Mouse (Mus musculus): Measurements from ENCODE around the gene Htr2b. TPM values are rescaled to one million over a fixed set of nuclear protein-coding genes. Genes with fewer than 3 reads are reported as not detected.

The Htr2b gene
- polyA plus RNA-seq, 1 experiment from 2014 or later, result 0.40 TPM

GRCm38 (mm10) chr1:86062523-86062922, 49.2 kb downstream of the Htr2b start:
- Histone ChIP-seq H3K9me3 (no peaks in the 10 kb centered on the region), H3K4me1 (peaks cover 12% of the 10 kb centered on the region), H3K27me3 (ENCODE audit: insufficient read depth, poor library complexity, severe bottlenecking) (no peaks in the 10 kb centered on the region), H3K4me3 (no peak overlapping the region), H3K27ac (no peak overlapping the region), H3K36me3 (peaks cover 4% of the 10 kb centered on the region)
- WGBS, result 86% methylated on average over 6 of the region's 6 CpGs
- DNase-seq (ENCODE audit: low spot score), result no peak

DNA sequence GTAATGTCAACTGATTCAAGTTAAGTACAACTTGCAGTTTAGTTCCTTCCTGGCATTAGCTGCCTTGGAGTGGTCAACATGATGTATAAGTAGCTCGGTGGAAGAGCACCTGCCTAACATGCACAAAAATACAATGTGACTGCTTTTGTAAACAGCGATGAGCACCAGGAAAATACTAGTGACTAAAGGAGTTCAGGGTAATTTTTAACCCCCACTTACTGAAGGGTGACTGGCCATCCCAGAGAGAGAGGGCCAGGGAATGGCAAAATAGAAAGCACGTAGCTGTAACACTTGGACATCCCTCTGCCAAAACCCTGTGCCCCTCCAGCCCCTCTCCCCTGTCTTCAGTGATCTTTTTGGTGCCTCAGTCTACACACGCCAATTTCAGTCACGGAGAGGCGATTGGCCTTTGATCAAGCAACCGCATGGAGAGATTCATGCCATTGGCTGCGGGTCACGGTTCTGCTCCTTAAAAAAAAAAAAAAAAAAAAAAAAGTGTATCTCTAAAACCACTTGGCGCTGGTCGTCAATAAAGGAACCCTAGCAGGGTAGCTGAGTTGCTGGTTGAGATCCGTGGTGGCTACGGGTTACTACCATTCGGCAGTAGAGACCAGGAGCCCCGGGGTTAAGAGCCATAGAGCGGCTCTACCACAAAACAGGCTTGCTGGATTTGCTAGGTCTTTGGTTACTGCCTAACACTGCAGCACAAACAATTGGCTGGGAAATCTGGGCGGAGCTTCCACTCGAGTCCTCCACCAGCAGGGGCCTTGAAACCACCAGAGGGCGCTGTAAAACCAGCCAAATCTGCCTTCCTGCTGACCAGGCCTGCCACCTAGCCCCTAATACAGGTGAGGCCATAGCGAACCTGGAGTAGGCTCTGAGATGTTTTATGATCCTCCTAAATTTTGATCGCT, 52.7 kb downstream of the Htr2b start:
- 12% methylated on average over 21 of the region's 21 CpGs for WGBS
- Histone ChIP-seq H3K27me3 (ENCODE audit: insufficient read depth, poor library complexity, severe bottlenecking) (no peaks in the 10 kb centered on the region), H3K9me3 (no peaks in the 10 kb centered on the region), H3K4me1 (0 out of 2 replicates have a peak, but pooled peaks cover 4% of the 10 kb centered on the region), H3K36me3 (no peaks in the 10 kb centered on the region), H3K4me3 (peak overlapping the region; percentile 53), H3K27ac (peak overlapping the region; percentile 43)
- DNase-seq (ENCODE audit: low spot score), result peak; percentile 96

- no peaks in the 10 kb centered on the region for H3K36me3 ChIP-seq
- H3K27ac ChIP-seq, result no peak overlapping the region
- H3K4me1 ChIP-seq, result no peaks in the 10 kb centered on the region
- H3K9me3 ChIP-seq, result no peaks in the 10 kb centered on the region
- 83% methylated on average over 4 of the region's 4 CpGs for WGBS
- no peaks in the 10 kb centered on the region for H3K27me3 ChIP-seq (ENCODE audit: insufficient read depth, poor library complexity, severe bottlenecking)
- H3K4me3 ChIP-seq, result no peak overlapping the region
- no peak for DNase-seq (ENCODE audit: low spot score)
Observed at GRCm38 (mm10) chr1:86056284-86056683, 55.5 kb downstream of the Htr2b start.

DNA sequence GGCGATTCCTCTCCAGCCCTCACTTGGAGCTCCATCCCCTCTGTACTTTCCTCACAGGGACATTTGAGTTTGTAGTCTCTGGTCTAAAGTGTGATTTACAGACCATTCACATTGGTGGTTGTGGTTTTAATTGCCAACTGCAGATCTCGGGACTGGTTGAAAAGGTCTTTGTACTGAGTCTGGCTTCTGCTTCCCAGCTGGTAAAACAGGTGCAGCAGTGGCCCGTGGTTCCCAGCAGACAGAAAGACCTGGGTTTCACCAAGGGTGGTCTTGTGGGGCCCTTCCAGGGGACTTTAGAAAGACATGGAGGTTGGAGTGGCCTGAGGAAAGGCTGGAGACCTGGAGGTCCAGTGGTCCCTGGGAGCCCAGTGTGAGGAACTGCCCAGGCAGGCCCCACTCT, 56.8 kb downstream of the Htr2b start:
- no peak overlapping the region for H3K27ac ChIP-seq
- 64% methylated on average over 3 of the region's 3 CpGs for WGBS
- no peaks in the 10 kb centered on the region for H3K4me1 ChIP-seq
- H3K9me3 ChIP-seq, result no peaks in the 10 kb centered on the region
- no peaks in the 10 kb centered on the region for H3K27me3 ChIP-seq (ENCODE audit: insufficient read depth, poor library complexity, severe bottlenecking)
- no peak for DNase-seq (ENCODE audit: low spot score)
- H3K4me3 ChIP-seq, result no peak overlapping the region
- no peaks in the 10 kb centered on the region for H3K36me3 ChIP-seq

DNA sequence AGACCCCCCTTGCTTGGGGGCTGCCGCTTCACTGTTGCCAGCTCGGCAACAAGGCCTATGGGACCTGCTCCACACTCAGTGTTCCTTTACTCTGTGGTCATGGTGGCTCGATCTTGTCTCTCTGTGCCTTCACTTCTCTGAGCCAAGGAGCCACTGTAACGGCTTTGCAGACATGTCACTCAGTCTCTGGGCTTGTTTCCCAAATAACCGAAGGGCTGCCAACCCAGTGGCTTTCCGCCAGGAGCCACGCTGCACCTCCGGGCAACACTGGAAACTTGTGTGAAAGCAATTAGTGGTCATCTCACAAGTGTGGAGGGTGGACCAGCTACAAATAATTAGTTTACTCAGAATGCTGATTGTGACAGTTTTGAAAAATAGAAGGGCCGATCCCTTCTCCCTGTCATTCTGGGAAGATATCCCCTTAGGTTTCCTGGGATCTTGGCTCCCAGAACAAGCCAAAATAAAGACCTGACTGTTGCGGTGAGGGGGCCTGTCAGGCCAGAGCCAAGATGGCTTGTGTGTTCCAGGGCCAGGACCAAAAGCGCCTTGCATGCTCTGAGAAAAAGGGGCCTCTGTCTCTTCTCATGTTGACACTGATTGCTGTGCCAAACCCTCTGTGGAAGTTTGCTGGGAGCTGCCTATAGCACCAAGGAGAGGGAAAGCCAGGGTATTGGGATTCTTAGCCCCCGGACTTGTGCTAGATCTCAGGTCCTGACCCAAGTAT, 58.4 kb downstream of the Htr2b start:
- WGBS, result 86% methylated on average over 12 of the region's 12 CpGs

More for the DNA sequence above, 58.4 kb downstream of the Htr2b start:
- no peak for DNase-seq (ENCODE audit: low spot score)
- Histone ChIP-seq H3K27me3 (ENCODE audit: insufficient read depth, poor library complexity, severe bottlenecking) (peaks cover 9% of the 10 kb centered on the region), H3K4me3 (no peak overlapping the region), H3K27ac (no peak overlapping the region), H3K9me3 (no peaks in the 10 kb centered on the region), H3K36me3 (no peaks in the 10 kb centered on the region), H3K4me1 (peaks cover 7% of the 10 kb centered on the region)

Other genes starting within 250 kb of the Htr2b start
- 193 and 231 TPM in 2 replicates for gene Itm2c, start 217.7 kb downstream of the Htr2b start, polyA plus RNA-seq (2016; fragmentation: Nextera tagmentation; extraction: Ambion mirVana)
- gene 4933407L21Rik, start 183.5 kb downstream of the Htr2b start, polyA plus RNA-seq (2016; fragmentation: Nextera tagmentation; extraction: Ambion mirVana), result not detected in 2 replicates
- 0.04 TPM in 1 of 2 replicates, not detected in the other for gene Gpr55, start 151.0 kb downstream of the Htr2b start, polyA plus RNA-seq (2016; fragmentation: Nextera tagmentation; extraction: Ambion mirVana)
- not detected in 2 replicates for gene Spata3, start 95.2 kb downstream of the Htr2b start, polyA plus RNA-seq (2016; fragmentation: Nextera tagmentation; extraction: Ambion mirVana)
- 1.1 and 4.7 TPM in 2 replicates for gene 2810459M11Rik, start 66.1 kb downstream of the Htr2b start, polyA plus RNA-seq (2016; fragmentation: Nextera tagmentation; extraction: Ambion mirVana)
- 191 and 198 TPM in 2 replicates for gene Psmd1, start 47.6 kb downstream of the Htr2b start, polyA plus RNA-seq (2016; fragmentation: Nextera tagmentation; extraction: Ambion mirVana)
- gene Gm21972, start 21.7 kb upstream of the Htr2b start, polyA plus RNA-seq (2016; fragmentation: Nextera tagmentation; extraction: Ambion mirVana), result 0.24 TPM in 1 of 2 replicates, not detected in the other
- 17.0 and 21.6 TPM in 2 replicates for gene Armc9, start 42.8 kb upstream of the Htr2b start, polyA plus RNA-seq (2016; fragmentation: Nextera tagmentation; extraction: Ambion mirVana)
- 6.6 and 8.1 TPM in 2 replicates for gene B3gnt7, start 190.9 kb upstream of the Htr2b start, polyA plus RNA-seq (2016; fragmentation: Nextera tagmentation; extraction: Ambion mirVana)
- gene Ncl, start 247.4 kb upstream of the Htr2b start, polyA plus RNA-seq (2016; fragmentation: Nextera tagmentation; extraction: Ambion mirVana), result 345 and 518 TPM in 2 replicates

Measured in heart, embryonic 10.5 days (tissue).